Mouse (Mus musculus): ENCODE results near the gene Ly6c1. TPM values are rescaled to one million over a fixed set of nuclear protein-coding genes. Genes with fewer than 3 reads are reported as not detected.
"Not testable (repeated sequence)": the region's sequence is repeated elsewhere in the genome, so short reads cannot be mapped to it uniquely, and the experiment has no call there.

Ly6c1 gene
- polyA plus RNA-seq, 1 experiment from 2014 or later: 3.7 TPM

DNA sequence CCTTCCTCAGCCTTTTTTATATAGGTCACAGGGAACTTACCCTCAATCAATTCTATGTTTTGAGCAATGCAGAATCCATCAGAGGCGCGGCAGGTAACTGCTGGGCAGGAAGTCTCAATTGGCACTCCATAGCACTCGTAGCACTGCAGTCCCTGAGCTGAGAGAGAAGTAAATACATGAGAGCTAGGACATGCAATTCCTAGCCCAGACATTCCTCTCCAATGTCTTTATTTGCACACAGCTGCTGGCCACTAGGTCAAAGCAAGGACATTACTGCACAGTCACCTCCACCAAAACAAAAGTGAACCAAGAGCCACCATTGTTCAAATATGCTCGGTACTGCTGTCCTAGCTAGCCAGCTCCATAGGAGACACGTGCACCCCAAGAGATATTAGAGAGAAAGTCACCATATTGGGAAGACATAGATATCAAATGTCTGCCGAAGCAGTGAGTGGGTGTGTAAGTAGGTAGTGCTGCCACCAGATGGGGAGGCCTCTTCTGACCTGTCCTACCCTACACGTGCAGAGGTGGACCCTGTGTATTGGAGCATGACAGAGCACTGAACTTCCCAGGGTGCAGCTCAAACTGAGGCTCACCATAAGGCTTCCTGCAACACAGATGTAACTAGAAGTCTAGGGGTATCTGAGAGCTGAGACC is 1.2 kb downstream of the Ly6c1 start:
- not testable (repeated sequence) for H3K9ac ChIP-seq; H3K27ac ChIP-seq; H3K4me3 ChIP-seq; H3K9me3 ChIP-seq; H3K4me2 ChIP-seq; H3K27me3 ChIP-seq; ATAC-seq (ENCODE audit: insufficient number of reproducible peaks, insufficient read depth, low FRiP score, low TSS enrichment, low read depth); H3K4me1 ChIP-seq; H3K36me3 ChIP-seq
- WGBS: 75% methylated on average over 7 of the region's 7 CpGs

DNA sequence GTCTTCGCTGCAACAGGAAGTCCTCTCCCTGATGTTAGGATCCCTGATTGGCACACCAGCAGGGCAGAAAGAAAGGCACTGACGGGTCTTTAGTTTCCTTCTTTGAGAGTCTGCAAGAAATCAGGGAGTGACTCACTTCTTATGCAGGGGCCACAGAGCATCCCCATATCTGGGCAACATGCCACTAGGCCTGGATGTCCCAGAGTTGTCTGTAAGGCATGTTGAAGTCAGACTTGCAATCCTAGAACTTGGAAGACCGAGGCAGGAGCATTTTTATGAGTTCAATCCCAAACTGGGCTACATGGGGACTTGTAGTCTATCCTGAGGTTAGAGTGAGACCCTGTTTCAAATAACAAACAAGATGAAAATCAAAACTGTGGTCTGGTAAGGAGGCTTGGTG is 3.1 kb downstream of the Ly6c1 start:
- ATAC-seq (ENCODE audit: insufficient number of reproducible peaks, insufficient read depth, low FRiP score, low TSS enrichment, low read depth); H3K9me3 ChIP-seq; H3K27ac ChIP-seq; H3K27me3 ChIP-seq; H3K36me3 ChIP-seq; H3K9ac ChIP-seq; H3K4me1 ChIP-seq; H3K4me3 ChIP-seq; H3K4me2 ChIP-seq: not testable (repeated sequence)
- WGBS: 72% methylated on average over 3 of the region's 3 CpGs

DNA sequence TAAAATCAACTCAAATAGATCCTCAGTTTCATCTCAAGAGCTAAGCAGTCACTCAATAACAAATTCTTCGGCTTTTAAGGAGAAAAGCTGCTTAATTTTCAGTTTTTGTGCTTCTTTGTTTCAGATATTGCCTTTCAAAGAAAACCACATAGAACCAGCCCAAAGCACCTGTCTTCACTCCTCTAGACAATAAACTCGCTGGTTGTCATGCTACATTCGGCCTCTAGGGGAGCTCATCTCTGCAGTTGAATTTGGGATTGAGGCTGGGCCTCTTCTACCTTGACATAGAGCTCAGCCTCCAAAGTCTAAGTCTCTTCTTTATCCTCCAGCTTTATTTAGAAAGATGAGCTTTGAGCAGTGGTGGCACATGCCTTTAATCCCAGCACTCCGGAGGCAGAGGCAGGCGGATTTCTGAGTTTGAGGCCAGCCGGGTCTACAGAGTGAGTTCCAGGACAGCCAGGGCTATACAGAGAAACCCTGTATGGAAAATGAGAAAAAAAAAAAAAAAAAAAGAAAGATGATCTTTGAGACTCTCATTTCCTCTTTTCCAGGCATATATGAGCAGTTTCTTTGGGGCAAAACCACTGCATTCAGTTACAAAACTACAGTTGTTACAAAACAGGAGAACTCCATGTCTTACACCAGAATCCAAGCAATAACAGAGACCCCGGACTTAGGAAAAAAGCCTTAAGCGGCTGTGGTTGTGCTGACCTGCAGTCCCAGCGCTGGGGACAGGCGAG is 27.4 kb downstream of the Ly6c1 start:
- not testable (repeated sequence) for H3K4me3 ChIP-seq; H3K27ac ChIP-seq; H3K9ac ChIP-seq; H3K36me3 ChIP-seq; H3K4me2 ChIP-seq; ATAC-seq (ENCODE audit: insufficient number of reproducible peaks, insufficient read depth, low FRiP score, low TSS enrichment, low read depth); H3K9me3 ChIP-seq; H3K4me1 ChIP-seq; H3K27me3 ChIP-seq
- WGBS: 71% methylated on average over 8 of the region's 10 CpGs

DNA sequence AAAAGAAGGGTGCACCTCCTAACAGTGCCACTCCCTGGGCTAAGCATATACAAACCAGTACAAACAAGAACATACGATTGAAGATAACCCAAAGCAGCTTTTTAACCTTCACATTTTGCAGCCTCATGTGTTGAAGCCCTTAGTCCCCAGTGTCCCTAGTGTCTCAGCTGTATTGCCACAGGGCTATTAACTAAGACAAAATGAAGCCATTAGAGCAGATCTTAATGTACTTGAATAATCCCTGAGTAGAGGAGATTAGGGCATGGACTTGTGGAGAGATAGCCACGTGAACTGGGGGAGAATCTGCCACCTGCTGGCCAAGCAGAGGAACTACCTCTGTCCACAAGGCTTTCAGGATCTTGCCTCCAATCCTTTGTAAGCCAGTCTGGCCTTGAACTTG is 29.2 kb downstream of the Ly6c1 start:
- WGBS: 40% methylated on average over 2 of the region's 2 CpGs
- H3K36me3 ChIP-seq: not testable (repeated sequence)

More for the DNA sequence above, 29.2 kb downstream of the Ly6c1 start:
- not testable (repeated sequence) for H3K9me3 ChIP-seq; H3K4me2 ChIP-seq; H3K9ac ChIP-seq; H3K27me3 ChIP-seq; H3K27ac ChIP-seq; H3K4me1 ChIP-seq; H3K4me3 ChIP-seq; ATAC-seq (ENCODE audit: insufficient number of reproducible peaks, insufficient read depth, low FRiP score, low TSS enrichment, low read depth)

Other genes with a start within 250 kb of the Ly6c1 start
- not detected in 2 replicates for gene Gml2, start 229.8 kb downstream of the Ly6c1 start, polyA plus RNA-seq (2015; fragmentation: Nextera tagmentation; extraction: Ambion mirVana)
- gene 2010109I03Rik, start 151.8 kb downstream of the Ly6c1 start, polyA plus RNA-seq (2015; fragmentation: Nextera tagmentation; extraction: Ambion mirVana): 0.36 TPM in 1 of 2 replicates, not detected in the other
- gene Ly6i, start 65.4 kb downstream of the Ly6c1 start, polyA plus RNA-seq (2015; fragmentation: Nextera tagmentation; extraction: Ambion mirVana): not detected in 2 replicates
- gene Ly6a, start 50.8 kb downstream of the Ly6c1 start, polyA plus RNA-seq (2015; fragmentation: Nextera tagmentation; extraction: Ambion mirVana): 1.0 and 1.3 TPM in 2 replicates
- 0.65 and 1.5 TPM in 2 replicates for gene Ly6c2, start 63.1 kb upstream of the Ly6c1 start, polyA plus RNA-seq (2015; fragmentation: Nextera tagmentation; extraction: Ambion mirVana)
- not detected in 2 replicates for gene Ly6g, start 106.4 kb upstream of the Ly6c1 start, polyA plus RNA-seq (2015; fragmentation: Nextera tagmentation; extraction: Ambion mirVana)
- gene BC025446, start 167.5 kb upstream of the Ly6c1 start, polyA plus RNA-seq (2015; fragmentation: Nextera tagmentation; extraction: Ambion mirVana): 0.23 TPM in 1 of 2 replicates, not detected in the other
- gene Ly6f, start 219.6 kb upstream of the Ly6c1 start, polyA plus RNA-seq (2015; fragmentation: Nextera tagmentation; extraction: Ambion mirVana): not detected in 2 replicates